ENCODE assay signal across 9 mouse cellular contexts in genomic region chr5:34932458-34932806, GRCm38 (mm10). TPM values are rescaled to one million over a fixed set of nuclear protein-coding genes. Genes with fewer than 3 reads are reported as not detected.
A peak's percentile ranks its signal among the peaks of the same experiment; 100 is the strongest.
DNase-seq lines count a peak whose midpoint lies in the region; ATAC-seq and TF ChIP-seq lines count a peak whose summit lies in the region.
"Had no signal": no experiment of that assay in that cellular context is flagged by ENCODE, and none has a peak within 500 bp of the region (broad histone marks: within the 10 kb centered on the region; RNA-seq: fewer than 3 reads in every experiment).

No protein-coding gene starts in this region.

- no peak for DNase-seq in kidney, adult 9 months
- no peak for DNase-seq in embryonic facial prominence, embryonic 14.5 days (ENCODE audit: low spot score)
- DNase-seq in lung, postnatal 36 days, result peak; percentile 74
- DNase-seq in urinary bladder, postnatal 14 days (ENCODE audit: low spot score), result no peak
- no peak for DNase-seq in retina, embryonic 14.5 days (ENCODE audit: low spot score)
- no peak for DNase-seq in thymus, adult 2 months
- DNase-seq: adrenal gland, postnatal 14 days had no signal

- H3K36me3 ChIP-seq in kidney, embryonic 15.5 days, result no peaks in the 10 kb centered on the region
- H3K36me3 ChIP-seq in embryonic facial prominence, embryonic 14.5 days (ENCODE audit: control insufficient read depth, insufficient read depth, low read length), result no peaks in the 10 kb centered on the region
- no peaks in the 10 kb centered on the region for H3K36me3 ChIP-seq in hindbrain, embryonic 16.5 days (ENCODE audit: control insufficient read depth, insufficient read depth, low read length)
- H3K36me3 ChIP-seq in thymus, adult 2 months (ENCODE audit: control insufficient read depth, insufficient read depth, low read length), result no peaks in the 10 kb centered on the region

- ATAC-seq in kidney, embryonic 15.5 days (replicated peaks; ENCODE audit: low FRiP score), result 0 out of 2 replicates have a peak, but pooled peaks have one; percentile 45
- no peak for ATAC-seq in embryonic facial prominence, embryonic 14.5 days (ENCODE audit: low read depth)
- ATAC-seq in hindbrain, embryonic 16.5 days, result no peak

- H3K4me2 ChIP-seq in kidney, embryonic 15.5 days, result no peak overlapping the region
- no peak overlapping the region for H3K4me2 ChIP-seq in embryonic facial prominence, embryonic 14.5 days (ENCODE audit: low read depth, low read length)
- no peak overlapping the region for H3K4me2 ChIP-seq in hindbrain, embryonic 16.5 days (ENCODE audit: low read length)

- no peaks in the 10 kb centered on the region for H3K27me3 ChIP-seq in kidney, embryonic 15.5 days
- H3K27me3 ChIP-seq in embryonic facial prominence, embryonic 14.5 days (replicated peaks; ENCODE audit: control insufficient read depth, insufficient read depth, low read length), result no peaks in the 10 kb centered on the region
- H3K27me3 ChIP-seq in hindbrain, embryonic 16.5 days (replicated peaks; ENCODE audit: control insufficient read depth, insufficient read depth, low read length), result no peaks in the 10 kb centered on the region
- no peaks in the 10 kb centered on the region for H3K27me3 ChIP-seq in thymus, adult 2 months (ENCODE audit: control insufficient read depth, insufficient read depth, low read length)

- no peak for TF ChIP-seq POLR2A in thymus, adult 2 months (IDR thresholded peaks at IDR 0.05; ENCODE audit: control insufficient read depth, extremely low read depth, insufficient read depth, low read length, poor library complexity)

- H3K9ac ChIP-seq in kidney, embryonic 15.5 days, result no peak overlapping the region
- no peak overlapping the region for H3K9ac ChIP-seq in embryonic facial prominence, embryonic 14.5 days (ENCODE audit: low read depth, low read length)
- no peak overlapping the region for H3K9ac ChIP-seq in hindbrain, embryonic 16.5 days (ENCODE audit: low read depth, low read length)

- H3K27ac ChIP-seq in kidney, embryonic 15.5 days, result peak overlapping the region; percentile 85
- H3K27ac ChIP-seq in embryonic facial prominence, embryonic 14.5 days (replicated peaks; ENCODE audit: low read depth, low read length), result peak overlapping the region; percentile 77
- H3K27ac ChIP-seq in hindbrain, embryonic 16.5 days (ENCODE audit: low read depth, low read length), result peak overlapping the region; percentile 64
- H3K27ac ChIP-seq in thymus, adult 2 months (ENCODE audit: control insufficient read depth, insufficient read depth, low read length), result no peak overlapping the region

- H3K9me3 ChIP-seq in kidney, embryonic 15.5 days (replicated peaks), result no peaks in the 10 kb centered on the region
- H3K9me3 ChIP-seq in embryonic facial prominence, embryonic 14.5 days (ENCODE audit: control insufficient read depth, low read length), result no peaks in the 10 kb centered on the region
- H3K9me3 ChIP-seq in hindbrain, embryonic 16.5 days (ENCODE audit: control insufficient read depth, low read length), result no peaks in the 10 kb centered on the region

- H3K4me1 ChIP-seq in kidney, embryonic 15.5 days, result peaks cover 21% of the 10 kb centered on the region
- peaks cover 16% of the 10 kb centered on the region for H3K4me1 ChIP-seq in embryonic facial prominence, embryonic 14.5 days (ENCODE audit: control insufficient read depth, insufficient read depth, low read length)
- H3K4me1 ChIP-seq in hindbrain, embryonic 16.5 days (ENCODE audit: control insufficient read depth, insufficient read depth, low read depth, low read length), result peaks cover 6% of the 10 kb centered on the region
- H3K4me1 ChIP-seq in thymus, adult 2 months (replicated peaks; ENCODE audit: control insufficient read depth, insufficient read depth, low read length), result no peaks in the 10 kb centered on the region

- no peak overlapping the region for H3K4me3 ChIP-seq in kidney, embryonic 15.5 days (replicated peaks)
- no peak overlapping the region for H3K4me3 ChIP-seq in embryonic facial prominence, embryonic 14.5 days (ENCODE audit: low read depth, low read length)
- H3K4me3 ChIP-seq in hindbrain, embryonic 16.5 days (ENCODE audit: low read length), result no peak overlapping the region
- no peak overlapping the region for H3K4me3 ChIP-seq in thymus, adult 2 months (ENCODE audit: control insufficient read depth, insufficient read depth, low read length)

- WGBS in kidney, embryonic 15.5 days, result 26% methylated on average over 4 of the region's 4 CpGs
- WGBS in embryonic facial prominence, embryonic 14.5 days, result 34% methylated on average over 4 of the region's 4 CpGs
- WGBS in hindbrain, embryonic 16.5 days, result 23% methylated on average over 4 of the region's 4 CpGs
- 53% methylated on average over 4 of the region's 4 CpGs for WGBS in thymus, adult 2 months

- TF ChIP-seq CTCF in thymus, adult 2 months (IDR thresholded peaks at IDR 0.05; ENCODE audit: borderline replicate concordance, control insufficient read depth, extremely low read depth, insufficient read depth, low read length, poor library complexity), result no peak

RNA-seq across cellular contexts. Expression of gene Rgs12, which starts 16.8 kb away (rescaled TPM):
- polyA plus RNA-seq in kidney, embryonic 15.5 days (2015; fragmentation: Nextera tagmentation; extraction: Ambion mirVana), result 30.2 and 35.2 TPM in 2 replicates
- 30.0 and 30.2 TPM in 2 replicates for polyA plus RNA-seq in embryonic facial prominence, embryonic 14.5 days (2014; fragmentation: Nextera tagmentation; extraction: Ambion mirVana)
- 40.3 and 41.1 TPM in 2 replicates for polyA plus RNA-seq in hindbrain, embryonic 16.5 days (2015; fragmentation: Nextera tagmentation; extraction: Ambion mirVana)
- 50.7 and 51.7 TPM in 2 replicates for polyA plus RNA-seq in thymus, adult 2 months (2012; rRNA removed)

RNA-seq across cellular contexts. Expression of gene Msantd1, which starts 24.6 kb away (rescaled TPM):
- 0.42 and 0.68 TPM in 2 replicates for polyA plus RNA-seq in kidney, embryonic 15.5 days (2015; fragmentation: Nextera tagmentation; extraction: Ambion mirVana)
- 0.60 and 1.3 TPM in 2 replicates for polyA plus RNA-seq in embryonic facial prominence, embryonic 14.5 days (2014; fragmentation: Nextera tagmentation; extraction: Ambion mirVana)
- 6.1 and 6.9 TPM in 2 replicates for polyA plus RNA-seq in hindbrain, embryonic 16.5 days (2015; fragmentation: Nextera tagmentation; extraction: Ambion mirVana)
- 3.9 and 6.5 TPM in 2 replicates for polyA plus RNA-seq in thymus, adult 2 months (2012; rRNA removed)
